Mouse (Mus musculus): ENCODE measurements around the gene B4galnt3.

B4galnt3 gene

GRCm38 (mm10) chr6:120193793-120194192 is 100.6 kb downstream of the B4galnt3 start:
- in situ Hi-C loops (cut with MboI; ENCODE audit: low pct_unique_long_range_greater_than_20kb in 1 of 2, low sequenced_read_pairs in 2 of 2, unreplicated experiment in 1 of 2): loop anchor here (10.0 to 25.0 kb wide), 5 partner anchors 156 to 699 kb away; partner anchors contain the start of genes Rad52 (in 1 of the 2) and Wnk1 (in 1 of the 2)

- in situ Hi-C loops (cut with MboI; ENCODE audit: low pct_unique_long_range_greater_than_20kb in 1 of 2, low sequenced_read_pairs in 2 of 2, unreplicated experiment in 1 of 2): loop anchor here (10.0 to 25.0 kb wide), 5 partner anchors 156 to 698 kb away; partner anchors contain the start of genes Rad52 (in 1 of the 2) and Wnk1 (in 1 of the 2)
Measured at GRCm38 (mm10) chr6:120193174-120193573, 101.2 kb downstream of the B4galnt3 start.

GRCm38 (mm10) chr6:120192211-120192870 is 102.0 kb downstream of the B4galnt3 start:
- in situ Hi-C loops (cut with MboI; ENCODE audit: low pct_unique_long_range_greater_than_20kb in 1 of 2, low sequenced_read_pairs in 2 of 2, unreplicated experiment in 1 of 2): loop anchor here (10.0 to 25.0 kb wide), 5 partner anchors 155 to 698 kb away; partner anchors contain the start of genes Rad52 (in 1 of the 2) and Wnk1 (in 1 of the 2)

- in situ Hi-C loops (cut with MboI; ENCODE audit: low pct_unique_long_range_greater_than_20kb in 1 of 2, low sequenced_read_pairs in 2 of 2, unreplicated experiment in 1 of 2): loop anchor here (10.0 to 25.0 kb wide), 5 partner anchors 154 to 697 kb away; partner anchors contain the start of genes Rad52 (in 1 of the 2) and Wnk1 (in 1 of the 2)
Measured at GRCm38 (mm10) chr6:120191396-120192170, 102.8 kb downstream of the B4galnt3 start.

- in situ Hi-C loops (cut with MboI; ENCODE audit: low pct_unique_long_range_greater_than_20kb in 1 of 2, low sequenced_read_pairs in 2 of 2, unreplicated experiment in 1 of 2): loop anchor here (10.0 to 25.0 kb wide), 5 partner anchors 154 to 696 kb away; partner anchors contain the start of genes Rad52 (in 1 of the 2) and Wnk1 (in 1 of the 2)
Measured at GRCm38 (mm10) chr6:120190912-120191311, 103.4 kb downstream of the B4galnt3 start.

GRCm38 (mm10) chr6:120190365-120190764 is 104.0 kb downstream of the B4galnt3 start:
- in situ Hi-C loops (cut with MboI; ENCODE audit: low pct_unique_long_range_greater_than_20kb in 1 of 2, low sequenced_read_pairs in 2 of 2, unreplicated experiment in 1 of 2): loop anchor here (10.0 to 25.0 kb wide), 5 partner anchors 153 to 696 kb away; partner anchors contain the start of genes Rad52 (in 1 of the 2) and Wnk1 (in 1 of the 2)

GRCm38 (mm10) chr6:120189287-120189686 is 105.1 kb downstream of the B4galnt3 start:
- in situ Hi-C loops (cut with MboI; ENCODE audit: low pct_unique_long_range_greater_than_20kb in 1 of 2, low sequenced_read_pairs in 2 of 2, unreplicated experiment in 1 of 2): loop anchor here in 1 of 2 experiments (25.0 kb wide), 2 partner anchors 152 to 277 kb away; partner anchors contain the start of genes Rad52 and Wnk1

GRCm38 (mm10) chr6:120188376-120189235 is 105.8 kb downstream of the B4galnt3 start:
- in situ Hi-C loops (cut with MboI; ENCODE audit: low pct_unique_long_range_greater_than_20kb in 1 of 2, low sequenced_read_pairs in 2 of 2, unreplicated experiment in 1 of 2): loop anchor here in 1 of 2 experiments (25.0 kb wide), 2 partner anchors 151 to 276 kb away; partner anchors contain the start of genes Rad52 and Wnk1

- in situ Hi-C loops (cut with MboI; ENCODE audit: low pct_unique_long_range_greater_than_20kb in 1 of 2, low sequenced_read_pairs in 2 of 2, unreplicated experiment in 1 of 2): loop anchor here in 1 of 2 experiments (25.0 kb wide), 2 partner anchors 150 to 275 kb away; partner anchors contain the start of genes Rad52 and Wnk1
Measured at GRCm38 (mm10) chr6:120187587-120188176, 106.7 kb downstream of the B4galnt3 start.

GRCm38 (mm10) chr6:120186594-120186993 is 107.8 kb downstream of the B4galnt3 start:
- in situ Hi-C loops (cut with MboI; ENCODE audit: low pct_unique_long_range_greater_than_20kb in 1 of 2, low sequenced_read_pairs in 2 of 2, unreplicated experiment in 1 of 2): loop anchor here in 1 of 2 experiments (25.0 kb wide), 2 partner anchors 149 to 274 kb away; partner anchors contain the start of genes Rad52 and Wnk1

- in situ Hi-C loops (cut with MboI; ENCODE audit: low pct_unique_long_range_greater_than_20kb in 1 of 2, low sequenced_read_pairs in 2 of 2, unreplicated experiment in 1 of 2): loop anchor here in 1 of 2 experiments (25.0 kb wide), 2 partner anchors 148 to 273 kb away; partner anchors contain the start of genes Rad52 and Wnk1
Measured at GRCm38 (mm10) chr6:120185756-120186155, 108.6 kb downstream of the B4galnt3 start.

- in situ Hi-C loops (cut with MboI; ENCODE audit: low pct_unique_long_range_greater_than_20kb in 1 of 2, low sequenced_read_pairs in 2 of 2, unreplicated experiment in 1 of 2): loop anchor here in 1 of 2 experiments (25.0 kb wide), 2 partner anchors 148 to 273 kb away; partner anchors contain the start of genes Rad52 and Wnk1
Measured at GRCm38 (mm10) chr6:120185012-120185730, 109.2 kb downstream of the B4galnt3 start.

GRCm38 (mm10) chr6:120183771-120184170 is 110.6 kb downstream of the B4galnt3 start:
- in situ Hi-C loops (cut with MboI; ENCODE audit: low pct_unique_long_range_greater_than_20kb in 1 of 2, low sequenced_read_pairs in 2 of 2, unreplicated experiment in 1 of 2): loop anchor here in 1 of 2 experiments (25.0 kb wide), 2 partner anchors 146 to 271 kb away; partner anchors contain the start of genes Rad52 and Wnk1

- in situ Hi-C loops (cut with MboI; ENCODE audit: low pct_unique_long_range_greater_than_20kb in 1 of 2, low sequenced_read_pairs in 2 of 2, unreplicated experiment in 1 of 2): loop anchor here in 1 of 2 experiments (25.0 kb wide), 2 partner anchors 145 to 270 kb away; partner anchors contain the start of genes Rad52 and Wnk1
Measured at GRCm38 (mm10) chr6:120182160-120182559, 112.2 kb downstream of the B4galnt3 start.

GRCm38 (mm10) chr6:120180492-120180891 is 113.9 kb downstream of the B4galnt3 start:
- in situ Hi-C loops (cut with MboI; ENCODE audit: low pct_unique_long_range_greater_than_20kb in 1 of 2, low sequenced_read_pairs in 2 of 2, unreplicated experiment in 1 of 2): loop anchor here in 1 of 2 experiments (25.0 kb wide), 2 partner anchors 143 to 268 kb away; partner anchors contain the start of genes Rad52 and Wnk1

- in situ Hi-C loops (cut with MboI; ENCODE audit: low pct_unique_long_range_greater_than_20kb in 1 of 2, low sequenced_read_pairs in 2 of 2, unreplicated experiment in 1 of 2): loop anchor here in 1 of 2 experiments (25.0 kb wide), 2 partner anchors 142 to 267 kb away; partner anchors contain the start of genes Rad52 and Wnk1
Measured at GRCm38 (mm10) chr6:120179756-120180206, 114.6 kb downstream of the B4galnt3 start.

Data from mouse embryonic stem cell (cell line).